Mouse (Mus musculus) embryonic facial prominence, embryonic 13.5 days (tissue): ENCODE results near the gene Rapgef1. TPM values are rescaled to one million over a fixed set of nuclear protein-coding genes. Genes with fewer than 3 reads are reported as not detected.

Experiments
- polyA plus RNA-seq: library from polyadenylated mRNA; unstranded; fragments of >200 nt; fragmentation: Nextera tagmentation; extraction: Ambion mirVana; gene quantifications from 2 replicates; pipeline ENCODE4 v1.2.1, GENCODE M21; 2015

The Rapgef1 gene
- polyA plus RNA-seq, 1 experiment from 2014 or later: 14.4 TPM

Other genes with a start within 250 kb of the Rapgef1 start
- not detected in 2 replicates for gene Gm13420, start 132.0 kb downstream of the Rapgef1 start, polyA plus RNA-seq
- 0.81 TPM in 1 of 2 replicates, not detected in the other for gene Gm13547, start 139.6 kb downstream of the Rapgef1 start, polyA plus RNA-seq
- gene Coq4, start 167.8 kb downstream of the Rapgef1 start, polyA plus RNA-seq: 31.1 and 31.7 TPM in 2 replicates
- 43.4 and 49.4 TPM in 2 replicates for gene Trub2, start 168.8 kb downstream of the Rapgef1 start, polyA plus RNA-seq
- 16.7 and 17.0 TPM in 2 replicates for gene Slc27a4, start 182.9 kb downstream of the Rapgef1 start, polyA plus RNA-seq
- 23.4 and 26.3 TPM in 2 replicates for gene Urm1, start 200.4 kb downstream of the Rapgef1 start, polyA plus RNA-seq
- gene Cercam, start 249.4 kb downstream of the Rapgef1 start, polyA plus RNA-seq: 29.6 and 29.7 TPM in 2 replicates